Mouse (Mus musculus): Measurements from ENCODE around the gene Plekhg5. TPM values are rescaled to one million over a fixed set of nuclear protein-coding genes. Genes with fewer than 3 reads are reported as not detected.
"Not testable (repeated sequence)": the region's sequence is repeated elsewhere in the genome, so short reads cannot be mapped to it uniquely, and the experiment has no call there.

Plekhg5 gene
- total and polyA plus RNA-seq, 2 experiments from 2014 or later, result 13.1 to 20.7 TPM

DNA sequence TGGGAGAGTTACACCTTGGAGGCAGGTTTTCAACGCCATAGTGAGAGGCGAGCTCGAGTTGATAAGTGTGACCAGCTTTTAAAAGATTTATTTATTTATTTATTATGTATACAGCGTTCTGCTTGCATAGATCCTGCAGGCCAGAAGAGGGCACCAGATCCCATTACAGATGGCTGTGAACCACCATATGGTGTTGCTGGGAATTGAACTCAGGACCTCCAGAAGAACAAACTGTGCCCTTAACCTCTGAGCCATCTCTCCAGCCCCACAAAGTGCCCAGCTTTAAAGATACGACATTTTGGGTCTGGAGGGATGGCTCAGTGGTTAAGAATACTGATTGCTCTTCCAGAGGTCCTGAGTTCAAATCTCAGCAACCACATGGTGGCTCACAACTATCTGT, 43.2 kb upstream of the Plekhg5 start:
- Histone ChIP-seq H3K4me2 (ENCODE audit: low read depth, low read length) (peak overlapping the region; percentile 96), H3K9me3 (ENCODE audit: low read length) (no peaks in the 10 kb centered on the region), H3K36me3 (ENCODE audit: insufficient read depth, low read length) (no peaks in the 10 kb centered on the region), H3K27me3 (ENCODE audit: insufficient read depth, low read length) (no peaks in the 10 kb centered on the region), H3K4me3 (ENCODE audit: low read length) (no peak overlapping the region; the same call in 1 of the 2 replicates), H3K27ac (no peak overlapping the region), H3K4me1 (ENCODE audit: insufficient read depth, low read length) (peaks cover 25% of the 10 kb centered on the region), H3K9ac (replicated peaks; ENCODE audit: low read length) (no peak overlapping the region)
- no peak for ATAC-seq
- 34% methylated on average over 5 of the region's 5 CpGs for WGBS
- TF ChIP-seq CTCF (IDR thresholded peaks at IDR 0.05; ENCODE audit: low read depth), result peak; percentile 56
- no peak for DNase-seq (ENCODE audit: low spot score)

GRCm38 (mm10) chr4:152029997-152030396, 42.3 kb upstream of the Plekhg5 start:
- Histone ChIP-seq H3K9me3 (ENCODE audit: low read length) (no peaks in the 10 kb centered on the region), H3K36me3 (ENCODE audit: insufficient read depth, low read length) (no peaks in the 10 kb centered on the region), H3K4me2 (ENCODE audit: low read depth, low read length) (peak overlapping the region; percentile 30), H3K4me1 (ENCODE audit: insufficient read depth, low read length) (peaks cover 25% of the 10 kb centered on the region), H3K27ac (no peak overlapping the region), H3K27me3 (ENCODE audit: insufficient read depth, low read length) (no peaks in the 10 kb centered on the region), H3K4me3 (ENCODE audit: low read length) (no peak overlapping the region), H3K9ac (replicated peaks; ENCODE audit: low read length) (no peak overlapping the region)
- ATAC-seq, result no peak
- WGBS, result 36% methylated on average over 4 of the region's 4 CpGs
- peak; percentile 42 for TF ChIP-seq CTCF (IDR thresholded peaks at IDR 0.05; ENCODE audit: low read depth)
- DNase-seq (ENCODE audit: low spot score), result peak; percentile 66

- no peak for ATAC-seq
- 90% methylated on average over 13 of the region's 13 CpGs for WGBS
- Histone ChIP-seq H3K27ac (no peak overlapping the region), H3K4me2 (ENCODE audit: low read depth, low read length) (no peak overlapping the region), H3K9ac (replicated peaks; ENCODE audit: low read length) (no peak overlapping the region), H3K4me1 (ENCODE audit: insufficient read depth, low read length) (peaks cover 9% of the 10 kb centered on the region), H3K9me3 (ENCODE audit: low read length) (no peaks in the 10 kb centered on the region), H3K27me3 (ENCODE audit: insufficient read depth, low read length) (no peaks in the 10 kb centered on the region), H3K4me3 (ENCODE audit: low read length) (no peak overlapping the region), H3K36me3 (ENCODE audit: insufficient read depth, low read length) (no peaks in the 10 kb centered on the region)
- TF ChIP-seq CTCF (IDR thresholded peaks at IDR 0.05; ENCODE audit: low read depth), result no peak
- no peak for DNase-seq (ENCODE audit: low spot score)
These were observed 39.4 kb upstream of the Plekhg5 start for GRCm38 (mm10) chr4:152032922-152033321.

- H3K27ac ChIP-seq; H3K4me1 ChIP-seq (ENCODE audit: insufficient read depth, low read length); H3K4me2 ChIP-seq (ENCODE audit: low read depth, low read length); H3K36me3 ChIP-seq (ENCODE audit: insufficient read depth, low read length); ATAC-seq; H3K4me3 ChIP-seq (ENCODE audit: low read length); H3K9ac ChIP-seq (replicated peaks; ENCODE audit: low read length); DNase-seq (ENCODE audit: low spot score); H3K27me3 ChIP-seq (ENCODE audit: insufficient read depth, low read length); H3K9me3 ChIP-seq (ENCODE audit: low read length): not testable (repeated sequence)
- peak; percentile 40; the same call in 1 of the 2 replicates for TF ChIP-seq CTCF (IDR thresholded peaks at IDR 0.05; ENCODE audit: low read depth)
- WGBS, result 89% methylated on average over 6 of the region's 6 CpGs
These were observed 35.8 kb upstream of the Plekhg5 start for GRCm38 (mm10) chr4:152036464-152036863.

- ATAC-seq (no peak), DNase-seq (ENCODE audit: low spot score) (peak; percentile 21)
- Histone ChIP-seq H3K4me2 (ENCODE audit: low read depth, low read length) (peak within 1 kb of the TSS; percentile 86), H3K4me3 (ENCODE audit: low read length) (peak within 1 kb of the TSS; percentile 80), H3K27ac (peak within 1 kb of the TSS; percentile 17; the same call in 1 of the 2 replicates), H3K36me3 (ENCODE audit: insufficient read depth, low read length) (peaks cover 25% of the 10 kb centered on the region), H3K4me1 (ENCODE audit: insufficient read depth, low read length) (peaks cover 7% of the 10 kb centered on the region; the same call in 1 of the 2 replicates), H3K9ac (replicated peaks; ENCODE audit: low read length) (peak within 1 kb of the TSS; percentile 70), H3K9me3 (ENCODE audit: low read length) (no peaks in the 10 kb centered on the region), H3K27me3 (ENCODE audit: insufficient read depth, low read length) (no peaks in the 10 kb centered on the region)
- TF ChIP-seq CTCF (IDR thresholded peaks at IDR 0.05; ENCODE audit: low read depth), result no peak
- WGBS, result 49% methylated on average over 10 of the region's 10 CpGs
These were observed 33.9 kb upstream of the Plekhg5 start, which contains the start of gene Tas1r1 for GRCm38 (mm10) chr4:152038225-152038984. Gene Tas1r1 (minus strand): TSS chr4:152038568.

GRCm38 (mm10) chr4:152038985-152039830, 33.1 kb upstream of the Plekhg5 start, which contains the start of gene Nol9:
Gene Nol9 (plus strand): TSS chr4:152039321.
- peak within 1 kb of the TSS; percentile 17; the same call in 1 of the 2 replicates for H3K27ac ChIP-seq
- peak within 1 kb of the TSS; percentile 86 for H3K4me2 ChIP-seq (ENCODE audit: low read depth, low read length)
- TF ChIP-seq CTCF (IDR thresholded peaks at IDR 0.05; ENCODE audit: low read depth), result peak; percentile 80
- 1% methylated on average over 78 of the region's 86 CpGs for WGBS
- H3K4me1 ChIP-seq (ENCODE audit: insufficient read depth, low read length), result peaks cover 7% of the 10 kb centered on the region; the same call in 1 of the 2 replicates
- no peaks in the 10 kb centered on the region for H3K9me3 ChIP-seq (ENCODE audit: low read length)
- H3K27me3 ChIP-seq (ENCODE audit: insufficient read depth, low read length), result no peaks in the 10 kb centered on the region
- DNase-seq (ENCODE audit: low spot score) (peak; percentile 96), ATAC-seq (peak; percentile 95)
- peak within 1 kb of the TSS; percentile 70 for H3K9ac ChIP-seq (replicated peaks; ENCODE audit: low read length)
- peaks cover 31% of the 10 kb centered on the region for H3K36me3 ChIP-seq (ENCODE audit: insufficient read depth, low read length)
- peak within 1 kb of the TSS; percentile 80 for H3K4me3 ChIP-seq (ENCODE audit: low read length)

All from hindbrain, postnatal 0 days (tissue).